Mouse (Mus musculus): Measurements from ENCODE around the gene Slc38a4. TPM values are rescaled to one million over a fixed set of nuclear protein-coding genes. Genes with fewer than 3 reads are reported as not detected.

Slc38a4 gene
- 8.5 and 14.1 TPM in 2 replicates for polyA plus RNA-seq (2015; fragmentation: Nextera tagmentation; extraction: Ambion mirVana)

- Histone ChIP-seq H3K4me1 (replicated peaks) (peaks cover 11% of the 10 kb centered on the region; the same call in 1 of the 2 replicates), H3K36me3 (no peaks in the 10 kb centered on the region), H3K27me3 (peaks cover 18% of the 10 kb centered on the region), H3K27ac (replicated peaks) (no peak within 1 kb of the TSS), H3K9me3 (peaks cover 8% of the 10 kb centered on the region; the same call in 1 of the 2 replicates), H3K4me2 (peak within 1 kb of the TSS; percentile 56), H3K9ac (peak within 1 kb of the TSS; percentile 47), H3K4me3 (peak within 1 kb of the TSS; percentile 33)
- ATAC-seq (ENCODE audit: low read depth), result no peak
- WGBS, result 56% methylated on average over 9 of the region's 9 CpGs
Observed at GRCm38 (mm10) chr15:97055794-97056193, at the start of gene Slc38a4. TSS of gene Slc38a4 (minus strand) at chr15:97055956.

- no peak overlapping the region for H3K27ac ChIP-seq (replicated peaks)
- no peaks in the 10 kb centered on the region for H3K4me1 ChIP-seq (replicated peaks)
- no peaks in the 10 kb centered on the region for H3K36me3 ChIP-seq
- no peak for ATAC-seq (ENCODE audit: low read depth)
- no peak overlapping the region for H3K9ac ChIP-seq
- no peak overlapping the region for H3K4me2 ChIP-seq
- no peak overlapping the region for H3K4me3 ChIP-seq
- H3K9me3 ChIP-seq, result no peaks in the 10 kb centered on the region
- H3K27me3 ChIP-seq, result no peaks in the 10 kb centered on the region
- WGBS, result 80% methylated on average over 3 of the region's 3 CpGs
Observed at GRCm38 (mm10) chr15:97104889-97105391, 49.2 kb upstream of the Slc38a4 start.

GRCm38 (mm10) chr15:97104048-97104447 lies 48.3 kb upstream of the Slc38a4 start:
- ATAC-seq (ENCODE audit: low read depth), result no peak
- 87% methylated on average over 3 of the region's 3 CpGs for WGBS

GRCm38 (mm10) chr15:97102811-97103210 lies 47.1 kb upstream of the Slc38a4 start:
- H3K27ac ChIP-seq (replicated peaks), result no peak overlapping the region
- no peak for ATAC-seq (ENCODE audit: low read depth)
- 69% methylated on average over 10 of the region's 10 CpGs for WGBS
- no peaks in the 10 kb centered on the region for H3K9me3 ChIP-seq
- no peaks in the 10 kb centered on the region for H3K36me3 ChIP-seq
- H3K4me3 ChIP-seq, result no peak overlapping the region
- H3K27me3 ChIP-seq, result no peaks in the 10 kb centered on the region
- no peak overlapping the region for H3K9ac ChIP-seq
- no peaks in the 10 kb centered on the region for H3K4me1 ChIP-seq (replicated peaks)
- H3K4me2 ChIP-seq, result no peak overlapping the region

More at GRCm38 (mm10) chr15:97104048-97104447, 48.3 kb upstream of the Slc38a4 start:
- H3K27ac ChIP-seq (replicated peaks), result no peak overlapping the region
- H3K4me3 ChIP-seq, result no peak overlapping the region
- H3K4me1 ChIP-seq (replicated peaks), result no peaks in the 10 kb centered on the region
- H3K9me3 ChIP-seq, result no peaks in the 10 kb centered on the region
- H3K27me3 ChIP-seq, result no peaks in the 10 kb centered on the region
- no peaks in the 10 kb centered on the region for H3K36me3 ChIP-seq
- no peak overlapping the region for H3K4me2 ChIP-seq
- H3K9ac ChIP-seq, result no peak overlapping the region

- 92% methylated on average over 5 of the region's 5 CpGs for WGBS
- Histone ChIP-seq H3K27me3 (no peaks in the 10 kb centered on the region), H3K4me3 (no peak overlapping the region), H3K36me3 (no peaks in the 10 kb centered on the region), H3K9me3 (no peaks in the 10 kb centered on the region), H3K4me1 (replicated peaks) (no peaks in the 10 kb centered on the region), H3K27ac (replicated peaks) (no peak overlapping the region), H3K4me2 (no peak overlapping the region), H3K9ac (no peak overlapping the region)
- no peak for ATAC-seq (ENCODE audit: low read depth)
Observed at GRCm38 (mm10) chr15:97102181-97102580, 46.4 kb upstream of the Slc38a4 start.

- H3K9me3 ChIP-seq, result no peaks in the 10 kb centered on the region
- H3K36me3 ChIP-seq, result no peaks in the 10 kb centered on the region
- H3K4me2 ChIP-seq, result no peak overlapping the region
- H3K9ac ChIP-seq, result no peak overlapping the region
- no peak overlapping the region for H3K27ac ChIP-seq (replicated peaks)
- H3K4me1 ChIP-seq (replicated peaks), result no peaks in the 10 kb centered on the region
- no peak for ATAC-seq (ENCODE audit: low read depth)
- WGBS, result 96% methylated on average over 10 of the region's 10 CpGs
- H3K4me3 ChIP-seq, result no peak overlapping the region
- no peaks in the 10 kb centered on the region for H3K27me3 ChIP-seq
Observed at GRCm38 (mm10) chr15:97099101-97099500, 43.3 kb upstream of the Slc38a4 start.

- H3K9me3 ChIP-seq, result no peaks in the 10 kb centered on the region
- no peak for ATAC-seq (ENCODE audit: low read depth)
- WGBS, result 87% methylated on average over 4 of the region's 4 CpGs
- H3K9ac ChIP-seq, result no peak overlapping the region
- H3K4me1 ChIP-seq (replicated peaks), result no peaks in the 10 kb centered on the region
- H3K4me2 ChIP-seq, result no peak overlapping the region
- H3K4me3 ChIP-seq, result no peak overlapping the region
- no peak overlapping the region for H3K27ac ChIP-seq (replicated peaks)
- H3K36me3 ChIP-seq, result no peaks in the 10 kb centered on the region
- H3K27me3 ChIP-seq, result no peaks in the 10 kb centered on the region
Observed at GRCm38 (mm10) chr15:97097548-97097947, 41.8 kb upstream of the Slc38a4 start.

- Histone ChIP-seq H3K4me2 (peak overlapping the region; percentile 30), H3K36me3 (no peaks in the 10 kb centered on the region), H3K9ac (no peak overlapping the region), H3K27ac (replicated peaks) (no peak overlapping the region), H3K27me3 (no peaks in the 10 kb centered on the region), H3K4me1 (replicated peaks) (peaks cover 7% of the 10 kb centered on the region), H3K9me3 (no peaks in the 10 kb centered on the region), H3K4me3 (no peak overlapping the region)
- ATAC-seq (ENCODE audit: low read depth), result no peak
- 6% methylated on average over 6 of the region's 6 CpGs for WGBS
Observed at GRCm38 (mm10) chr15:97089526-97089925, 33.8 kb upstream of the Slc38a4 start.

- 59% methylated on average over 5 of the region's 5 CpGs for WGBS
- H3K27ac ChIP-seq (replicated peaks), result no peak overlapping the region
- no peaks in the 10 kb centered on the region for H3K36me3 ChIP-seq
- no peak overlapping the region for H3K4me3 ChIP-seq
- H3K27me3 ChIP-seq, result no peaks in the 10 kb centered on the region
- peaks cover 7% of the 10 kb centered on the region for H3K4me1 ChIP-seq (replicated peaks)
- H3K9me3 ChIP-seq, result no peaks in the 10 kb centered on the region
- H3K9ac ChIP-seq, result no peak overlapping the region
- ATAC-seq (ENCODE audit: low read depth), result no peak
- peak overlapping the region; percentile 26 for H3K4me2 ChIP-seq
Observed at GRCm38 (mm10) chr15:97085833-97086232, 30.1 kb upstream of the Slc38a4 start.

GRCm38 (mm10) chr15:97077665-97078064 lies 21.9 kb upstream of the Slc38a4 start:
- H3K36me3 ChIP-seq, result no peaks in the 10 kb centered on the region
- no peak for ATAC-seq (ENCODE audit: low read depth)
- H3K9me3 ChIP-seq, result no peaks in the 10 kb centered on the region
- no peaks in the 10 kb centered on the region for H3K4me1 ChIP-seq (replicated peaks)
- no peak overlapping the region for H3K27ac ChIP-seq (replicated peaks)
- no peak overlapping the region for H3K4me3 ChIP-seq
- H3K27me3 ChIP-seq, result no peaks in the 10 kb centered on the region
- no peak overlapping the region for H3K9ac ChIP-seq
- 88% methylated on average over 6 of the region's 6 CpGs for WGBS
- H3K4me2 ChIP-seq, result no peak overlapping the region

GRCm38 (mm10) chr15:97076092-97076491 lies 20.3 kb upstream of the Slc38a4 start:
- Histone ChIP-seq H3K4me2 (no peak overlapping the region), H3K4me1 (replicated peaks) (no peaks in the 10 kb centered on the region), H3K36me3 (no peaks in the 10 kb centered on the region), H3K9me3 (no peaks in the 10 kb centered on the region), H3K27ac (replicated peaks) (no peak overlapping the region), H3K9ac (no peak overlapping the region), H3K27me3 (no peaks in the 10 kb centered on the region), H3K4me3 (no peak overlapping the region)
- 66% methylated on average over 3 of the region's 3 CpGs for WGBS
- no peak for ATAC-seq (ENCODE audit: low read depth)

GRCm38 (mm10) chr15:97075240-97075639 lies 19.5 kb upstream of the Slc38a4 start:
- H3K27ac ChIP-seq (replicated peaks), result no peak overlapping the region
- no peaks in the 10 kb centered on the region for H3K36me3 ChIP-seq
- no peak overlapping the region for H3K9ac ChIP-seq
- no peak overlapping the region for H3K4me2 ChIP-seq
- no peaks in the 10 kb centered on the region for H3K27me3 ChIP-seq
- H3K4me1 ChIP-seq (replicated peaks), result no peaks in the 10 kb centered on the region
- 74% methylated on average over 4 of the region's 4 CpGs for WGBS
- ATAC-seq (ENCODE audit: low read depth), result no peak
- no peak overlapping the region for H3K4me3 ChIP-seq
- H3K9me3 ChIP-seq, result no peaks in the 10 kb centered on the region

All from neural tube, embryonic 13.5 days (tissue).